Mouse (Mus musculus) hematopoietic stem cell, adult 5-6 weeks (primary cell): ENCODE results near the gene Eif2ak4. TPM values are rescaled to one million over a fixed set of nuclear protein-coding genes. Genes with fewer than 3 reads are reported as not detected.
A peak's percentile ranks its signal among the peaks of the same experiment; 100 is the strongest.

ENCODE experiments used
- ATAC-seq, 2 experiments: fragments of 125-278 bp in 1 of 2; replicated peaks in 1 of 2; 2 replicates each; pipeline ENCODE4 v1.8.0; 2016 to 2017; ENCODE audit warnings: inconsistent platforms in 2 of 2, mild to moderate bottlenecking in 2 of 2, moderate number of reproducible peaks in 2 of 2, low read depth in 1 of 2, moderate TSS enrichment in 1 of 2; ENCODE audit not compliant: low FRiP score in 2 of 2, poor library complexity in 2 of 2, severe bottlenecking in 2 of 2, insufficient read depth in 1 of 2, low TSS enrichment in 1 of 2
- total RNA-seq: library from RNA; stranded (forward); fragments of 172-1452, 232-1000 nt; gene quantifications from 2 replicates; pipeline ENCODE4 v1.2.3, GENCODE M21; 2017

Gene Eif2ak4
- total RNA-seq, 1 experiment from 2014 or later = 23.0 TPM

- no peak for ATAC-seq
Measured at GRCm38 (mm10) chr2:118391201-118391600, 2.8 kb downstream of the Eif2ak4 start.

GRCm38 (mm10) chr2:118399751-118400150 lies 11.3 kb downstream of the Eif2ak4 start:
- no peak for ATAC-seq

GRCm38 (mm10) chr2:118401834-118402727 lies 13.7 kb downstream of the Eif2ak4 start:
- no peak for ATAC-seq

GRCm38 (mm10) chr2:118404336-118404735 lies 15.9 kb downstream of the Eif2ak4 start:
- ATAC-seq = no peak

GRCm38 (mm10) chr2:118405568-118405967 lies 17.1 kb downstream of the Eif2ak4 start:
- ATAC-seq = no peak

- no peak for ATAC-seq
Measured at GRCm38 (mm10) chr2:118406811-118407210, 18.4 kb downstream of the Eif2ak4 start.

GRCm38 (mm10) chr2:118408336-118408895 lies 20.0 kb downstream of the Eif2ak4 start:
- no peak for ATAC-seq

GRCm38 (mm10) chr2:118412821-118413220 lies 24.4 kb downstream of the Eif2ak4 start:
- no peak for ATAC-seq

GRCm38 (mm10) chr2:118415601-118416355 lies 27.4 kb downstream of the Eif2ak4 start:
- no peak for ATAC-seq

GRCm38 (mm10) chr2:118418076-118418475 lies 29.7 kb downstream of the Eif2ak4 start:
- no peak for ATAC-seq

- ATAC-seq = no peak
Measured at GRCm38 (mm10) chr2:118421951-118422350, 33.5 kb downstream of the Eif2ak4 start.

GRCm38 (mm10) chr2:118422385-118422784 lies 34.0 kb downstream of the Eif2ak4 start:
- no peak for ATAC-seq

- ATAC-seq = no peak
Measured at GRCm38 (mm10) chr2:118428296-118428695, 39.9 kb downstream of the Eif2ak4 start.

GRCm38 (mm10) chr2:118429297-118429696 lies 40.9 kb downstream of the Eif2ak4 start:
- peak; percentile 64 to 65; a peak in 3 of 4 replicates for ATAC-seq

- ATAC-seq = no peak
Measured at GRCm38 (mm10) chr2:118430630-118431029, 42.2 kb downstream of the Eif2ak4 start.

GRCm38 (mm10) chr2:118431589-118431988 lies 43.2 kb downstream of the Eif2ak4 start:
- ATAC-seq = 0 out of 4 replicates have a peak, but pooled peaks of 1 of the 2 experiments have one; percentile 53

GRCm38 (mm10) chr2:118442172-118442571 lies 53.8 kb downstream of the Eif2ak4 start:
- no peak for ATAC-seq

- ATAC-seq = no peak
Measured at GRCm38 (mm10) chr2:118442723-118443122, 54.3 kb downstream of the Eif2ak4 start.
